Mouse (Mus musculus): Measurements from ENCODE around the gene Qrfp.

Qrfp gene

GRCm38 (mm10) chr2:31769115-31769514 is 41.3 kb downstream of the Qrfp start:
- DNase-seq: no peak

DNA sequence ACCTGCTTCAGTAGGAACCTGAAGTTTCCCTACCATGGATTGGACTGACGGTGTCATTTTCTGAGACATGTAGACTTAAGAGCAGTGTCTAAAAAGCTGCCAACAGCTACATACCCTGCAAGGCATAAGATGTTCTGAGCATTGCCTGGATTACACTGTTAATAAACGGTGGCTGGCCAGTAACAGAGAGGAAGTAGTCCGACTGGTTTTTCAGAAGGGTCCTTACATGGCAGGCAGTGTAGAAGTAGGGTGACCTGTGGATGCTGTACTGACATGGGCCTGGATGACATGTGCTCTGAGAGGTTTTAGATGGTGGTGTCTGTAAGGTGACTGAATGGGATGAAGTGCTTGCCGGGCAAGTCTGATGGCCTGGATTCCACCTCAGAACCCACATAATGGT is 42.6 kb downstream of the Qrfp start:
- no peak for DNase-seq

DNA sequence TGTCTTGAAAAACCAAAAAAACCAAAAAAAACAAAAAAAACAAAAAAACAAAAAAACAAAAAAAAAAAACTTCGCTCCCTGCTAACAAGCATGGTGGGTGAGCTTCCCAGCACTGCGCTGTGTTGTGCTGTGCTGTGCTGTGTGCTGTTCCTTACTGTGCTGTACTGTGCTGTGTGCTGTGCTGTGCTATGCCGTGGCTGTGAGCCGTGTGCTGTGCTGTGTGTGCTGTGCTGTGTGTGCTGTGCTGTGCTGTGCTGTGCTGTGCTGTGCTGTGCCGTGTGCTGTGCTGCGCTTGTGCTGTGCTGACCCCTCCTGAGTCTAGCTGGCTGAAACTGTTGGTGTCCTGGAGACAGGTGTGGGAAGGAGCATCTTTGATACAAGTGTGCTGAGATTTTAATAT is 43.3 kb downstream of the Qrfp start:
- no peak for DNase-seq

- DNase-seq: no peak
These were observed 47.1 kb downstream of the Qrfp start for GRCm38 (mm10) chr2:31763271-31763670.

- no peak for DNase-seq
These were observed 47.5 kb downstream of the Qrfp start for GRCm38 (mm10) chr2:31762853-31763252.

DNA sequence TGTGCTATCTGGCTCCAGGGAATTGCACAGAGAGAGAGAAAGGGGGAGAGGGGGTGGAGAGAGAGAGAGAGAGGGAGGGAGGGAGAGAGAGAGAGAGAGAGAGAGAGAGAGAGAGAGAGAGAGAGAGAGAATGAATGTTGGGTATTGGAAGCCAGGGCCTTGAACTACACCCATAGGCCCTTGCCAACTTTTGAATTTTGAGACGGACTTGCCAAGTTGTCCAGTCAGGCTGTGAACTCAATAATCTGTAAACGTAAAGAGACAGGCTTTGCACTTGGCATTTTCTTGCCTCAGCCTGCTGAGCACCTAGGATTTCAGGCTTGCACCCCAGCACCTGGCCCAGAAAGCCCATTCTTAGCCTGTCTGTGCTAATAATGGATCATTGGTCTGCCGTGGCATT is 48.2 kb downstream of the Qrfp start:
- DNase-seq: no peak

DNA sequence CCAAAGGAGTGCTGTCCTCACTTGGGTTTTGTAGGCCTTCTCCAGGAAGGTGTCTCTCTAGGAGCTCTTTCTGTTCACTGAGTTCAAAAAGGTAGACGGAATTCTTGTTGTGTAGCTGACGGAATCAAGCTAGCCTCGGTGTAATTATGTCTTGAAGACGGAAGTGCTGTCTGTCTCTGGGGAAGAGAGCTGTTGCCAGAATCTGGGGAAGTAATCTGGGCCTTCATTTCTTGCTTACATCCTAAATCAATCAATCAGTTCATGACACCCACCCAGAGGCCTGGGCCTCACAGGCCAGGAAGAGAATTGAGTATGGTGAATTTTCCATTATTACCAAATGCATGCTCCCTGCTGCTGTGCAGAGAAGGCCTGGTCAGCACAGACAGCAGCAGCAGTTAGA is 48.8 kb downstream of the Qrfp start:
- no peak for DNase-seq

DNA sequence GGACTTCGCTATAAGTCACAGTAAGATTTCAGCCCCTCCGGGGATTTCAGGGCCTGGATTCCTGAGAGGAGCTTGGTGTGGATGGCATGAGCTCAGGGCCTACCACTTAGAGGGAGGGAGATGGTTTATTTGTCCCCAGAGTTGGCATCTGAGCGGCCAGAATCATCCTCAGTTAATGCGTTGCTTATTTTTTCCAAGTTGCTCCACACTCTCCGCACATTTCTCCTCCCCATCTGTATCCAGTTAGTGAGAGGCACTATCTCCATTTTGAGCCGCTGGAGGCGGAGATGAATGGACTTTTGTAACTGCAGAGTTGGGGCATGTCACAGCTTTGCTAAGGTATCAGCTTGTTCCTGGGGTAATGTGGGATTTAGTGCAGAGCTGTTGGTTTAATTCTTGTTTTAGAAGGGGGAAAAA is 49.3 kb downstream of the Qrfp start:
- DNase-seq: no peak

DNA sequence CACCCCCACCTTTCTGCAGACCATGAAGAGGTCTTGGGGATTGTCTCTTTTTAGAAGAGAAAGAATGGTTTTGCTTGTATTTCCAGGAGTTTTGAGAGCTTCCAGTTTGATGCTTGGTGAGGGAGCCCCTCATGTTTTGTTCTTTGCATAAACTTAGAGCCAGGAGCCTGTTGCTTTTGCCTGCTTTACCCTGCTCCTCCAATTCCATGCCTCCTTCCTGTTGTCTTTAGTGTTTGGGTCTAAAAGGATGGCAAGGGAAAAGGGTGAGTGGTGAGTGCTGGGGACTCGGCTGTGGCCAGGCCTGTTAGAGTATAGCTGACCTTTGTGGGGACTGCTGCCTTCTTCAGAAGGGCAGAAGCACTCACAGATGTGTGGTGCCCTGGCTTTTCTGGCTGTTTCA is 49.9 kb downstream of the Qrfp start:
- DNase-seq: no peak

- peak; percentile 64 to 66 for DNase-seq
These were observed 50.5 kb downstream of the Qrfp start for GRCm38 (mm10) chr2:31759751-31760460.

- no peak for DNase-seq
These were observed 51.4 kb downstream of the Qrfp start for GRCm38 (mm10) chr2:31758966-31759365.

DNA sequence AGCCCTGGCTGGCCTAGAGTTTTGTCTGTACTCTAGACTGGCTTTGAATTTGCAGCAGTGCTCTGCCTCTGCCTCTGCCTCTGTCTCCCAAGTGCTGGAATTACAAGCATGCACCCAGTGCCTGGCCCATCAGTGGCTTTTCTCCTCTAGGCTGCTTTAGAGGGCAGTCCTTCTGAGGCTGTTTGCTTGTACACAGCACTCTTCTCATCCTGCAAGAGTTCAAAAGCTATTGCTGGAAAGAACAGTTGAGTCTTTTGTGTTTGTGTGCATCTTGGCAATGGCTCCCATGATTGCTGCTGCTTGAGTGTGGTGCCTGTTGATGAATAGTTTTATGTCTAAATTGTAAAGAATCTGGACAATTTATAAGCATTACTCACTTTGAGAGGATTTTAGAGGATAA is 52.9 kb downstream of the Qrfp start:
- DNase-seq: no peak

Measured in cerebellum, adult 18-20 months (tissue).